Mouse (Mus musculus): ENCODE results near the gene Gm5591.
"Not testable (repeated sequence)": the region's sequence is repeated elsewhere in the genome, so short reads cannot be mapped to it uniquely, and the experiment has no call there.

Gm5591 gene

GRCm38 (mm10) chr7:38528093-38528492, at the start of gene Gm5591:
TSS of gene Gm5591 (minus strand) at chr7:38528193.
- DNase-seq (ENCODE audit: low spot score in 2 of 2): not testable (repeated sequence)

GRCm38 (mm10) chr7:38488468-38488867, 39.5 kb downstream of the Gm5591 start:
- DNase-seq (ENCODE audit: low spot score in 2 of 2): not testable (repeated sequence)
